Mouse (Mus musculus): ENCODE measurements around the gene Usp17lc. TPM values are rescaled to one million over a fixed set of nuclear protein-coding genes. Genes with fewer than 3 reads are reported as not detected.
"Not testable (repeated sequence)": the region's sequence is repeated elsewhere in the genome, so short reads cannot be mapped to it uniquely, and the experiment has no call there.

Gene Usp17lc
- not detected in 2 replicates for polyA plus RNA-seq (2015; fragmentation: Nextera tagmentation; extraction: Ambion mirVana)

GRCm38 (mm10) chr7:103414772-103415171 is at the start of gene Usp17lc:
TSS of gene Usp17lc (plus strand) at chr7:103415072.
- not testable (repeated sequence) for H3K36me3 ChIP-seq; H3K9ac ChIP-seq; H3K4me2 ChIP-seq; H3K27me3 ChIP-seq; H3K4me3 ChIP-seq; H3K9me3 ChIP-seq; ATAC-seq (ENCODE audit: insufficient number of reproducible peaks, insufficient read depth, low FRiP score, low TSS enrichment, low read depth); H3K27ac ChIP-seq; H3K4me1 ChIP-seq
- WGBS, result 68% methylated on average over 1 of the region's 1 CpGs

- Histone ChIP-seq H3K36me3 (no peaks in the 10 kb centered on the region), H3K4me1 (no peaks in the 10 kb centered on the region), H3K27ac (no peak within 1 kb of the TSS), H3K9me3 (no peaks in the 10 kb centered on the region), H3K4me3 (no peak within 1 kb of the TSS), H3K9ac (no peak within 1 kb of the TSS), H3K4me2 (no peak within 1 kb of the TSS), H3K27me3 (no peaks in the 10 kb centered on the region)
- no peak for ATAC-seq (ENCODE audit: insufficient number of reproducible peaks, insufficient read depth, low FRiP score, low TSS enrichment, low read depth)
These were observed 28.8 kb upstream of the Usp17lc start, which contains the start of gene Olfr603 for GRCm38 (mm10) chr7:103386077-103386476. TSS of gene Olfr603 (minus strand) at chr7:103386177.

DNA sequence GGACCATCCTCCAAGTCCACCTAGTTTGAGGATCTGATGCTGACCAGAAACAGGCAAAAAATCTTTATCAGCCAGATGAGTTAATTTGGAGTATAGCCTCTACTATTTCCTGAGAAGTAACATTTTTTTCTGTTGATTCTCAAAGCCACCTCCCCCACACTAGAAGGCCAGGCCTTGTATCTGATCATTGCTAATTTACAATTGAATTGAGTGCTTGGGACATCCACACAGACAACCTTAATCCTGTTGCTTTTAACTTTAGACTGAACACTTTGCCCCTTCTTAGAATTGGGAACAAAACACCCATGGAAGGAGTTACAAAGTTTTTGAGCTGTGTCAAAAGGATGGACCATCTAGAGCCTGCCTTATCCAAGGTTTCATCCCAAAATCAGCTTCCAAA is 17.1 kb upstream of the Usp17lc start:
- Histone ChIP-seq H3K9me3 (no peaks in the 10 kb centered on the region), H3K4me3 (no peak overlapping the region), H3K27me3 (no peaks in the 10 kb centered on the region), H3K27ac (no peak overlapping the region), H3K36me3 (no peaks in the 10 kb centered on the region), H3K9ac (no peak overlapping the region), H3K4me1 (no peaks in the 10 kb centered on the region), H3K4me2 (no peak overlapping the region)
- ATAC-seq (ENCODE audit: insufficient number of reproducible peaks, insufficient read depth, low FRiP score, low TSS enrichment, low read depth), result no peak

- ATAC-seq (ENCODE audit: insufficient number of reproducible peaks, insufficient read depth, low FRiP score, low TSS enrichment, low read depth), result no peak
- H3K9me3 ChIP-seq, result no peaks in the 10 kb centered on the region
- H3K4me3 ChIP-seq, result no peak overlapping the region
- H3K4me1 ChIP-seq, result no peaks in the 10 kb centered on the region
- WGBS, result 3% methylated on average over 1 of the region's 1 CpGs
- no peak overlapping the region for H3K27ac ChIP-seq
- H3K27me3 ChIP-seq, result no peaks in the 10 kb centered on the region
- no peak overlapping the region for H3K4me2 ChIP-seq
- H3K9ac ChIP-seq, result no peak overlapping the region
- no peaks in the 10 kb centered on the region for H3K36me3 ChIP-seq
These were observed 15.9 kb upstream of the Usp17lc start for GRCm38 (mm10) chr7:103398981-103399380.

DNA sequence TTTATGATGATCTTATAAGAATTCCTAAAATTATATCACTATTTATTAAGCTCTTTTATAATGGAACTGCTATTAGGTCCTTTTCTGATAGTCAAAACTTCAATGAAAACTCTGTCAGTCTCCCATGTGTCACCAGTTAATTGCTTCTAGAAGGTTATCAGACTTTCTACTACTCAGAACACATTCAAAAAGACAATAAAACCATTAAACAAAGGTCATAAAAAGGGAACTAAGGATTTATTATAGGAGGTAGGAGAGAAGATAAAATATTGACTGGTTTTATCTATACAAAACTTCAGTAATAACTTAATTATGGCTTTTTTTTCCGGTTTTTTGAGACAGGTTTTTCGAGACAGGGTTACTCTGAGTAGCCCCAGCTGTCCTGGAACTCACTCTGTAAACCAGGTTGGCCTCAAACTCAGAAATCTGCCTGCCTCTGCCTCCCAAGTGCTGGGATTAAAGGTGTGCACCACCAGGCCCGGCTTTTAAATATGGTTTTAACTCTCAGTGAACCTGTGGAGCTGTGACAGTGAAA is 8.3 kb upstream of the Usp17lc start:
- 68% methylated on average over 3 of the region's 3 CpGs for whole genome bisulfite sequencing
- H3K4me1 ChIP-seq; H3K27ac ChIP-seq; H3K36me3 ChIP-seq; H3K27me3 ChIP-seq; H3K9ac ChIP-seq; H3K9me3 ChIP-seq; ATAC-seq (ENCODE audit: insufficient number of reproducible peaks, insufficient read depth, low FRiP score, low TSS enrichment, low read depth); H3K4me2 ChIP-seq; H3K4me3 ChIP-seq: not testable (repeated sequence)

- no peaks in the 10 kb centered on the region for H3K36me3 ChIP-seq
- H3K9me3 ChIP-seq, result no peaks in the 10 kb centered on the region
- WGBS, result 85% methylated on average over 1 of the region's 1 CpGs
- H3K4me1 ChIP-seq, result no peaks in the 10 kb centered on the region
- H3K27me3 ChIP-seq, result no peaks in the 10 kb centered on the region
- ATAC-seq (ENCODE audit: insufficient number of reproducible peaks, insufficient read depth, low FRiP score, low TSS enrichment, low read depth), result no peak
- H3K4me3 ChIP-seq, result no peak within 1 kb of the TSS
- H3K9ac ChIP-seq, result no peak within 1 kb of the TSS
- H3K27ac ChIP-seq, result no peak within 1 kb of the TSS
- no peak within 1 kb of the TSS for H3K4me2 ChIP-seq
These were observed 30.5 kb downstream of the Usp17lc start, which contains the start of gene Olfr605 for GRCm38 (mm10) chr7:103445339-103445738. TSS of gene Olfr605 (minus strand) at chr7:103445439.

- Histone ChIP-seq H3K4me2 (no peak within 1 kb of the TSS), H3K9me3 (no peaks in the 10 kb centered on the region), H3K4me3 (no peak within 1 kb of the TSS), H3K4me1 (no peaks in the 10 kb centered on the region), H3K36me3 (no peaks in the 10 kb centered on the region), H3K9ac (no peak within 1 kb of the TSS), H3K27me3 (no peaks in the 10 kb centered on the region), H3K27ac (no peak within 1 kb of the TSS)
- no peak for ATAC-seq (ENCODE audit: insufficient number of reproducible peaks, insufficient read depth, low FRiP score, low TSS enrichment, low read depth)
- WGBS, result 83% methylated on average over 2 of the region's 2 CpGs
These were observed 33.9 kb downstream of the Usp17lc start, which contains the start of gene Olfr606 for GRCm38 (mm10) chr7:103448746-103449145. TSS of gene Olfr606 (plus strand) at chr7:103449046.

- ATAC-seq (ENCODE audit: insufficient number of reproducible peaks, insufficient read depth, low FRiP score, low TSS enrichment, low read depth), result no peak
- Histone ChIP-seq H3K9me3 (no peaks in the 10 kb centered on the region), H3K4me2 (no peak overlapping the region), H3K4me1 (no peaks in the 10 kb centered on the region), H3K27me3 (no peaks in the 10 kb centered on the region), H3K36me3 (no peaks in the 10 kb centered on the region), H3K9ac (no peak overlapping the region), H3K4me3 (no peak overlapping the region), H3K27ac (no peak overlapping the region)
- WGBS, result 86% methylated on average over 5 of the region's 5 CpGs
These were observed 45.7 kb downstream of the Usp17lc start for GRCm38 (mm10) chr7:103460590-103460989.

Small RNA genes within 50 kb of the gene (microRNA-seq; reads per million reads assigned to microRNA genes)
- gene Gm25774, result not detected

Other genes starting within 250 kb of the Usp17lc start
- not detected in 2 replicates for gene Olfr591, start 236.7 kb upstream of the Usp17lc start, polyA plus RNA-seq (2015; fragmentation: Nextera tagmentation; extraction: Ambion mirVana)
- gene Olfr592, start 230.3 kb upstream of the Usp17lc start, polyA plus RNA-seq (2015; fragmentation: Nextera tagmentation; extraction: Ambion mirVana), result not detected in 2 replicates
- gene Olfr593, start 203.2 kb upstream of the Usp17lc start, polyA plus RNA-seq (2015; fragmentation: Nextera tagmentation; extraction: Ambion mirVana), result not detected in 2 replicates
- 0.20 TPM in 1 of 2 replicates, not detected in the other for gene Olfr594, start 198.1 kb upstream of the Usp17lc start, polyA plus RNA-seq (2015; fragmentation: Nextera tagmentation; extraction: Ambion mirVana)
- not detected in 2 replicates for gene Usp17ld, start 162.6 kb upstream of the Usp17lc start, polyA plus RNA-seq (2015; fragmentation: Nextera tagmentation; extraction: Ambion mirVana)
- gene Olfr596, start 109.4 kb upstream of the Usp17lc start, polyA plus RNA-seq (2015; fragmentation: Nextera tagmentation; extraction: Ambion mirVana), result not detected in 2 replicates
- gene Olfr597, start 98.8 kb upstream of the Usp17lc start, polyA plus RNA-seq (2015; fragmentation: Nextera tagmentation; extraction: Ambion mirVana), result not detected in 2 replicates
- gene Olfr598, start 91.5 kb upstream of the Usp17lc start, polyA plus RNA-seq (2015; fragmentation: Nextera tagmentation; extraction: Ambion mirVana), result not detected in 2 replicates
- gene Olfr599, start 79.2 kb upstream of the Usp17lc start, polyA plus RNA-seq (2015; fragmentation: Nextera tagmentation; extraction: Ambion mirVana), result not detected in 2 replicates
- not detected in 2 replicates for gene Olfr600, start 65.4 kb upstream of the Usp17lc start, polyA plus RNA-seq (2015; fragmentation: Nextera tagmentation; extraction: Ambion mirVana)
- not detected in 2 replicates for gene Olfr601, start 52.4 kb upstream of the Usp17lc start, polyA plus RNA-seq (2015; fragmentation: Nextera tagmentation; extraction: Ambion mirVana)
- gene Olfr603, start 28.9 kb upstream of the Usp17lc start, polyA plus RNA-seq (2015; fragmentation: Nextera tagmentation; extraction: Ambion mirVana), result not detected in 2 replicates
- not detected in 2 replicates for gene Olfr605, start 30.4 kb downstream of the Usp17lc start, polyA plus RNA-seq (2015; fragmentation: Nextera tagmentation; extraction: Ambion mirVana)
- not detected in 2 replicates for gene Olfr606, start 34.0 kb downstream of the Usp17lc start, polyA plus RNA-seq (2015; fragmentation: Nextera tagmentation; extraction: Ambion mirVana)
- not detected in 2 replicates for gene Olfr607, start 49.1 kb downstream of the Usp17lc start, polyA plus RNA-seq (2015; fragmentation: Nextera tagmentation; extraction: Ambion mirVana)
- not detected in 2 replicates for gene Olfr608, start 54.8 kb downstream of the Usp17lc start, polyA plus RNA-seq (2015; fragmentation: Nextera tagmentation; extraction: Ambion mirVana)
- not detected in 2 replicates for gene Olfr609, start 83.0 kb downstream of the Usp17lc start, polyA plus RNA-seq (2015; fragmentation: Nextera tagmentation; extraction: Ambion mirVana)
- gene Olfr610, start 97.0 kb downstream of the Usp17lc start, polyA plus RNA-seq (2015; fragmentation: Nextera tagmentation; extraction: Ambion mirVana), result not detected in 2 replicates
- gene Olfr611, start 105.8 kb downstream of the Usp17lc start, polyA plus RNA-seq (2015; fragmentation: Nextera tagmentation; extraction: Ambion mirVana), result not detected in 2 replicates
- not detected in 2 replicates for gene Olfr612, start 127.6 kb downstream of the Usp17lc start, polyA plus RNA-seq (2015; fragmentation: Nextera tagmentation; extraction: Ambion mirVana)
- not detected in 2 replicates for gene Olfr613, start 133.0 kb downstream of the Usp17lc start, polyA plus RNA-seq (2015; fragmentation: Nextera tagmentation; extraction: Ambion mirVana)
- not detected in 2 replicates for gene Olfr615, start 141.0 kb downstream of the Usp17lc start, polyA plus RNA-seq (2015; fragmentation: Nextera tagmentation; extraction: Ambion mirVana)
- gene Olfr616, start 154.1 kb downstream of the Usp17lc start, polyA plus RNA-seq (2015; fragmentation: Nextera tagmentation; extraction: Ambion mirVana), result not detected in 2 replicates
- gene Olfr617, start 158.0 kb downstream of the Usp17lc start, polyA plus RNA-seq (2015; fragmentation: Nextera tagmentation; extraction: Ambion mirVana), result not detected in 2 replicates
- gene Olfr618, start 175.0 kb downstream of the Usp17lc start, polyA plus RNA-seq (2015; fragmentation: Nextera tagmentation; extraction: Ambion mirVana), result not detected in 2 replicates
- not detected in 2 replicates for gene Olfr619, start 185.5 kb downstream of the Usp17lc start, polyA plus RNA-seq (2015; fragmentation: Nextera tagmentation; extraction: Ambion mirVana)
- gene Olfr620, start 197.5 kb downstream of the Usp17lc start, polyA plus RNA-seq (2015; fragmentation: Nextera tagmentation; extraction: Ambion mirVana), result not detected in 2 replicates
- gene Olfr622, start 227.6 kb downstream of the Usp17lc start, polyA plus RNA-seq (2015; fragmentation: Nextera tagmentation; extraction: Ambion mirVana), result 0.18 and 0.22 TPM in 2 replicates
- gene Olfr623, start 248.6 kb downstream of the Usp17lc start, polyA plus RNA-seq (2015; fragmentation: Nextera tagmentation; extraction: Ambion mirVana), result not detected in 2 replicates